Mouse (Mus musculus) neutrophil, adult 65 days (primary cell): ENCODE measurements around the gene Fbxo44. TPM values are rescaled to one million over a fixed set of nuclear protein-coding genes. Genes with fewer than 3 reads are reported as not detected.

Experiments
- total RNA-seq: library from RNA; stranded (reverse); gene quantifications from 2 replicates; pipeline ENCODE4 v1.2.4, GENCODE M21; 2023

Fbxo44 gene
- not detected in 2 replicates for total RNA-seq

GRCm38 (mm10) chr4:148160436-148161390, at the start of gene Fbxo44, which contains the start of gene Fbxo2:
Gene Fbxo44 (minus strand): TSS chr4:148160482.
Gene Fbxo2 (plus strand): TSS chr4:148160621.

GRCm38 (mm10) chr4:148151267-148152168, 8.8 kb downstream of the Fbxo44 start, which contains the start of gene Fbxo6:
Gene Fbxo6 (minus strand): TSS chr4:148152140.

GRCm38 (mm10) chr4:148130561-148131413, 29.5 kb downstream of the Fbxo44 start, which contains the start of gene Draxin:
Gene Draxin (minus strand): TSS chr4:148130698.

GRCm38 (mm10) chr4:148130133-148130532, 30.1 kb downstream of the Fbxo44 start, which contains the start of gene Mad2l2:
Gene Mad2l2 (plus strand): TSS chr4:148130384.

Other genes with a start within 250 kb of the Fbxo44 start
- gene Plod1, start 223.7 kb downstream of the Fbxo44 start, total RNA-seq = 19.2 and 20.5 TPM in 2 replicates
- gene 2510039O18Rik, start 219.6 kb downstream of the Fbxo44 start, total RNA-seq = 54.9 and 75.9 TPM in 2 replicates
- gene Nppb, start 174.7 kb downstream of the Fbxo44 start, total RNA-seq = not detected in 2 replicates
- gene Nppa, start 159.8 kb downstream of the Fbxo44 start, total RNA-seq = not detected in 2 replicates
- gene Clcn6, start 121.7 kb downstream of the Fbxo44 start, total RNA-seq = 13.2 and 21.3 TPM in 2 replicates
- 10.2 and 10.7 TPM in 2 replicates for gene Mthfr, start 121.4 kb downstream of the Fbxo44 start, total RNA-seq
- 72.4 and 83.5 TPM in 2 replicates for gene Agtrap, start 72.5 kb downstream of the Fbxo44 start, total RNA-seq
- gene Mad2l2, start 30.1 kb downstream of the Fbxo44 start, total RNA-seq = 5.2 and 10.6 TPM in 2 replicates
- gene Draxin, start 29.8 kb downstream of the Fbxo44 start, total RNA-seq = not detected in 2 replicates
- 13.5 and 15.8 TPM in 2 replicates for gene Fbxo6, start 8.3 kb downstream of the Fbxo44 start, total RNA-seq
- not detected in 2 replicates for gene Fbxo2, start 139 bp upstream of the Fbxo44 start, total RNA-seq
- not detected in 2 replicates for gene Disp3, start 127.5 kb upstream of the Fbxo44 start, total RNA-seq